Mouse (Mus musculus) forebrain, embryonic 10.5 days (tissue): ENCODE data around the gene Ap3s2. TPM values are rescaled to one million over a fixed set of nuclear protein-coding genes. Genes with fewer than 3 reads are reported as not detected.
A peak's percentile ranks its signal among the peaks of the same experiment; 100 is the strongest.

Experiments
- DNase-seq: peaks from one replicate; pipeline ENCODE4 v3.0.0-alpha.2; 2017; ENCODE audit warnings: low spot score; ENCODE audit errors: extremely low spot score
- H3K27ac ChIP-seq: fragments of 300-500 bp; sonication (generic); 2 replicates; pipeline ENCODE4 v1.5.1; 2016; ENCODE audit warnings: mild to moderate bottlenecking
- H3K27me3 ChIP-seq: fragments of 300-500 bp; sonication (generic); 2 replicates; pipeline ENCODE4 v1.6.1; 2016; ENCODE audit warnings: mild to moderate bottlenecking; ENCODE audit not compliant: poor library complexity, severe bottlenecking
- H3K36me3 ChIP-seq: fragments of 300-500 bp; sonication (generic); replicated peaks from 2 replicates; pipeline ENCODE4 v1.6.1; 2016; ENCODE audit warnings: mild to moderate bottlenecking, moderate library complexity
- H3K4me1 ChIP-seq: fragments of 300-500 bp; sonication (generic); 2 replicates; pipeline ENCODE4 v1.6.1; 2016
- H3K4me3 ChIP-seq: fragments of 300-500 bp; sonication (generic); 2 replicates; pipeline ENCODE4 v1.5.1; 2016; ENCODE audit warnings: mild to moderate bottlenecking, moderate library complexity
- H3K9me3 ChIP-seq: fragments of 300-500 bp; sonication (generic); 2 replicates; pipeline ENCODE4 v1.6.1; 2016; ENCODE audit warnings: mild to moderate bottlenecking, moderate library complexity
- WGBS: fragments of 180-500 bp; shearing (Covaris S2); methylation state at CpG from one replicate; pipeline ENCODE4 v1.1.7; 2016; 5-methylcytosine and 5-hydroxymethylcytosine counted together
- polyA plus RNA-seq: library from polyadenylated mRNA; unstranded; fragments of >200 nt; fragmentation: Nextera tagmentation; extraction: Ambion mirVana; gene quantifications from 2 replicates; pipeline ENCODE4 v1.2.1, GENCODE M21; 2016

Ap3s2 gene
- polyA plus RNA-seq, 1 experiment from 2014 or later: 51.2 TPM

- Histone ChIP-seq H3K4me1 (peaks cover 18% of the 10 kb centered on the region; the same call in 1 of the 2 replicates), H3K4me3 (no peak overlapping the region), H3K9me3 (no peaks in the 10 kb centered on the region), H3K27me3 (no peaks in the 10 kb centered on the region), H3K36me3 (no peaks in the 10 kb centered on the region), H3K27ac (no peak overlapping the region)
- no peak for DNase-seq
- 87% methylated on average over 4 of the region's 4 CpGs for WGBS
Observed at GRCm38 (mm10) chr7:79856305-79856704, 64.1 kb downstream of the Ap3s2 start.

GRCm38 (mm10) chr7:79847456-79848451 lies 72.7 kb downstream of the Ap3s2 start:
- peak; percentile 59 for DNase-seq
- WGBS: 9% methylated on average over 53 of the region's 53 CpGs
- Histone ChIP-seq H3K4me1 (peaks cover 21% of the 10 kb centered on the region), H3K36me3 (no peaks in the 10 kb centered on the region), H3K9me3 (no peaks in the 10 kb centered on the region), H3K27ac (peak overlapping the region; percentile 61), H3K4me3 (peak overlapping the region; percentile 51), H3K27me3 (peaks cover 40% of the 10 kb centered on the region)

- Histone ChIP-seq H3K9me3 (no peaks in the 10 kb centered on the region), H3K27me3 (peaks cover 40% of the 10 kb centered on the region), H3K4me3 (no peak overlapping the region), H3K36me3 (no peaks in the 10 kb centered on the region), H3K27ac (no peak overlapping the region), H3K4me1 (peaks cover 29% of the 10 kb centered on the region)
- DNase-seq: no peak
- 68% methylated on average over 2 of the region's 2 CpGs for WGBS
Observed at GRCm38 (mm10) chr7:79846342-79846741, 74.1 kb downstream of the Ap3s2 start.

GRCm38 (mm10) chr7:79844090-79844802 lies 76.2 kb downstream of the Ap3s2 start:
- WGBS: 85% methylated on average over 8 of the region's 8 CpGs
- peaks cover 29% of the 10 kb centered on the region for H3K4me1 ChIP-seq
- H3K9me3 ChIP-seq: no peaks in the 10 kb centered on the region
- no peaks in the 10 kb centered on the region for H3K36me3 ChIP-seq
- no peak for DNase-seq
- no peak overlapping the region for H3K4me3 ChIP-seq
- H3K27ac ChIP-seq: no peak overlapping the region
- H3K27me3 ChIP-seq: peaks cover 32% of the 10 kb centered on the region

GRCm38 (mm10) chr7:79842163-79842562 lies 78.3 kb downstream of the Ap3s2 start:
- no peak for DNase-seq
- WGBS: 71% methylated on average over 7 of the region's 7 CpGs
- Histone ChIP-seq H3K36me3 (no peaks in the 10 kb centered on the region), H3K27me3 (peaks cover 11% of the 10 kb centered on the region), H3K27ac (no peak overlapping the region), H3K4me1 (peaks cover 18% of the 10 kb centered on the region), H3K4me3 (no peak overlapping the region), H3K9me3 (no peaks in the 10 kb centered on the region)

GRCm38 (mm10) chr7:79837247-79837646 lies 83.2 kb downstream of the Ap3s2 start:
- H3K36me3 ChIP-seq: no peaks in the 10 kb centered on the region
- H3K27me3 ChIP-seq: no peaks in the 10 kb centered on the region
- 78% methylated on average over 2 of the region's 2 CpGs for WGBS
- H3K4me3 ChIP-seq: no peak overlapping the region
- H3K27ac ChIP-seq: no peak overlapping the region
- H3K4me1 ChIP-seq: peaks cover 3% of the 10 kb centered on the region; the same call in 1 of the 2 replicates
- H3K9me3 ChIP-seq: no peaks in the 10 kb centered on the region
- no peak for DNase-seq

GRCm38 (mm10) chr7:79835196-79835595 lies 85.3 kb downstream of the Ap3s2 start:
- no peak for DNase-seq
- Histone ChIP-seq H3K4me3 (no peak overlapping the region), H3K27ac (no peak overlapping the region), H3K27me3 (no peaks in the 10 kb centered on the region), H3K9me3 (no peaks in the 10 kb centered on the region), H3K36me3 (no peaks in the 10 kb centered on the region), H3K4me1 (no peaks in the 10 kb centered on the region)
- WGBS: 92% methylated on average over 6 of the region's 6 CpGs

- Histone ChIP-seq H3K9me3 (no peaks in the 10 kb centered on the region), H3K27me3 (no peaks in the 10 kb centered on the region), H3K4me3 (no peak overlapping the region), H3K27ac (no peak overlapping the region), H3K36me3 (no peaks in the 10 kb centered on the region), H3K4me1 (no peaks in the 10 kb centered on the region)
- no peak for DNase-seq
Observed at GRCm38 (mm10) chr7:79832980-79833379, 87.5 kb downstream of the Ap3s2 start.

- H3K27ac ChIP-seq: no peak overlapping the region
- no peak for DNase-seq
- H3K36me3 ChIP-seq: no peaks in the 10 kb centered on the region
- H3K9me3 ChIP-seq: no peaks in the 10 kb centered on the region
- WGBS: 85% methylated on average over 6 of the region's 6 CpGs
- no peaks in the 10 kb centered on the region for H3K27me3 ChIP-seq
- no peaks in the 10 kb centered on the region for H3K4me1 ChIP-seq
- H3K4me3 ChIP-seq: no peak overlapping the region
Observed at GRCm38 (mm10) chr7:79831585-79831984, 88.9 kb downstream of the Ap3s2 start.

GRCm38 (mm10) chr7:79831145-79831544 lies 89.3 kb downstream of the Ap3s2 start:
- Histone ChIP-seq H3K4me1 (no peaks in the 10 kb centered on the region), H3K4me3 (no peak overlapping the region), H3K27ac (no peak overlapping the region), H3K36me3 (no peaks in the 10 kb centered on the region), H3K27me3 (no peaks in the 10 kb centered on the region), H3K9me3 (no peaks in the 10 kb centered on the region)
- WGBS: 86% methylated on average over 6 of the region's 6 CpGs
- DNase-seq: no peak

GRCm38 (mm10) chr7:79828341-79828740 lies 92.1 kb downstream of the Ap3s2 start:
- H3K4me1 ChIP-seq: no peaks in the 10 kb centered on the region
- no peaks in the 10 kb centered on the region for H3K36me3 ChIP-seq
- no peak for DNase-seq
- H3K4me3 ChIP-seq: no peak overlapping the region
- WGBS: 84% methylated on average over 3 of the region's 3 CpGs
- no peaks in the 10 kb centered on the region for H3K27me3 ChIP-seq
- no peaks in the 10 kb centered on the region; the same call in 1 of the 2 replicates for H3K9me3 ChIP-seq
- H3K27ac ChIP-seq: no peak overlapping the region
